Mouse (Mus musculus): ENCODE measurements around the gene Cars. TPM values are rescaled to one million over a fixed set of nuclear protein-coding genes. Genes with fewer than 3 reads are reported as not detected.

Gene Cars
- total RNA-seq (2015) = 27.5 and 31.5 TPM in 2 replicates
- 39.8 and 45.1 TPM in 2 replicates for total RNA-seq (2017)

GRCm38 (mm10) chr7:143599428-143600230 is at the start of gene Cars:
Cars (minus strand) TSS chr7:143600090.
- ATAC-seq (ENCODE audit: poor library complexity, severe bottlenecking) = peak; percentile 96

- ATAC-seq (ENCODE audit: poor library complexity, severe bottlenecking) = peak; percentile 99
Observed at GRCm38 (mm10) chr7:143649034-143649768, 49.3 kb upstream of the Cars start, which contains the start of gene Tnfrsf22. Tnfrsf22 (minus strand) TSS chr7:143649661.

- peak; percentile 55 for ATAC-seq (ENCODE audit: poor library complexity, severe bottlenecking)
Observed at GRCm38 (mm10) chr7:143643949-143644348, 44.1 kb upstream of the Cars start.

GRCm38 (mm10) chr7:143636674-143637073 is 36.8 kb upstream of the Cars start:
- ATAC-seq (ENCODE audit: poor library complexity, severe bottlenecking) = peak; percentile 74

GRCm38 (mm10) chr7:143631503-143631902 is 31.6 kb upstream of the Cars start:
- no peak for ATAC-seq (ENCODE audit: poor library complexity, severe bottlenecking)

- 0 out of 2 replicates have a peak, but pooled peaks have one; percentile 11 for ATAC-seq (ENCODE audit: poor library complexity, severe bottlenecking)
Observed at GRCm38 (mm10) chr7:143629501-143629900, 29.6 kb upstream of the Cars start.

- ATAC-seq (ENCODE audit: poor library complexity, severe bottlenecking) = peak; percentile 18; the same call in 1 of the 2 replicates
Observed at GRCm38 (mm10) chr7:143628540-143628939, 28.6 kb upstream of the Cars start, which contains the start of gene Tnfrsf26. Tnfrsf26 (minus strand) TSS chr7:143628722.

GRCm38 (mm10) chr7:143627555-143628286 is 27.8 kb upstream of the Cars start:
- peak; percentile 79 for ATAC-seq (ENCODE audit: poor library complexity, severe bottlenecking)

- ATAC-seq (ENCODE audit: poor library complexity, severe bottlenecking) = no peak
Observed at GRCm38 (mm10) chr7:143626178-143626577, 26.3 kb upstream of the Cars start.

GRCm38 (mm10) chr7:143625151-143625550 is 25.3 kb upstream of the Cars start:
- no peak for ATAC-seq (ENCODE audit: poor library complexity, severe bottlenecking)

GRCm38 (mm10) chr7:143624561-143624960 is 24.7 kb upstream of the Cars start:
- ATAC-seq (ENCODE audit: poor library complexity, severe bottlenecking) = no peak

- ATAC-seq (ENCODE audit: poor library complexity, severe bottlenecking) = no peak
Observed at GRCm38 (mm10) chr7:143620951-143621350, 21.1 kb upstream of the Cars start.

- ATAC-seq (ENCODE audit: poor library complexity, severe bottlenecking) = peak; percentile 85
Observed at GRCm38 (mm10) chr7:143614404-143615135, 14.7 kb upstream of the Cars start.

GRCm38 (mm10) chr7:143612215-143612614 is 12.3 kb upstream of the Cars start:
- ATAC-seq (ENCODE audit: poor library complexity, severe bottlenecking) = peak; percentile 64

GRCm38 (mm10) chr7:143605321-143605720 is 5.4 kb upstream of the Cars start:
- 0 out of 2 replicates have a peak, but pooled peaks have one; percentile 49 for ATAC-seq (ENCODE audit: poor library complexity, severe bottlenecking)

- no peak for ATAC-seq (ENCODE audit: poor library complexity, severe bottlenecking)
Observed at GRCm38 (mm10) chr7:143604889-143605288, 5.0 kb upstream of the Cars start.

GRCm38 (mm10) chr7:143601705-143602104 is 1.8 kb upstream of the Cars start:
- ATAC-seq (ENCODE audit: poor library complexity, severe bottlenecking) = no peak

GRCm38 (mm10) chr7:143600231-143600740 is 396 bp upstream of the Cars start:
- ATAC-seq (ENCODE audit: poor library complexity, severe bottlenecking) = no peak

GRCm38 (mm10) chr7:143594865-143595264 is 5.0 kb downstream of the Cars start:
- no peak for ATAC-seq (ENCODE audit: poor library complexity, severe bottlenecking)

- no peak for ATAC-seq (ENCODE audit: poor library complexity, severe bottlenecking)
Observed at GRCm38 (mm10) chr7:143592255-143592654, 7.6 kb downstream of the Cars start.

Measured in megakaryocyte, adult 5-6 weeks (primary cell).